Mouse (Mus musculus): ENCODE data around the gene Slc22a4. TPM values are rescaled to one million over a fixed set of nuclear protein-coding genes. Genes with fewer than 3 reads are reported as not detected.
"Not testable (repeated sequence)": the region's sequence is repeated elsewhere in the genome, so short reads cannot be mapped to it uniquely, and the experiment has no call there.

Gene Slc22a4
- polyA plus RNA-seq, 1 experiment = 6.8 TPM

- Histone ChIP-seq H3K4me1 (ENCODE audit: control insufficient read depth, insufficient read depth, low read length) (peaks cover 6% of the 10 kb centered on the region), H3K27ac (ENCODE audit: insufficient read depth, low read length) (peak overlapping the region; percentile 8; the same call in 1 of the 2 replicates), H3K4me3 (ENCODE audit: insufficient read depth, low read length) (no peak overlapping the region)
- TF ChIP-seq CTCF (IDR thresholded peaks at IDR 0.05; ENCODE audit: extremely low read depth, insufficient read depth, low read length) (no peak), POLR2A (IDR thresholded peaks at IDR 0.05; ENCODE audit: extremely low read depth, insufficient read depth, low read length) (no peak)
Observed at GRCm38 (mm10) chr11:54058643-54059042, 30.8 kb upstream of the Slc22a4 start.

- peak overlapping the region; percentile 3; the same call in 1 of the 2 replicates for H3K27ac ChIP-seq (ENCODE audit: insufficient read depth, low read length)
- H3K4me1 ChIP-seq (ENCODE audit: control insufficient read depth, insufficient read depth, low read length) = peaks cover 9% of the 10 kb centered on the region
- no peak overlapping the region for H3K4me3 ChIP-seq (ENCODE audit: insufficient read depth, low read length)
- TF ChIP-seq POLR2A (IDR thresholded peaks at IDR 0.05; ENCODE audit: extremely low read depth, insufficient read depth, low read length) (no peak), CTCF (IDR thresholded peaks at IDR 0.05; ENCODE audit: extremely low read depth, insufficient read depth, low read length) (no peak)
Observed at GRCm38 (mm10) chr11:54058056-54058617, 30.2 kb upstream of the Slc22a4 start.

GRCm38 (mm10) chr11:54057428-54057827 lies 29.5 kb upstream of the Slc22a4 start:
- H3K4me1 ChIP-seq (ENCODE audit: control insufficient read depth, insufficient read depth, low read length) = peaks cover 9% of the 10 kb centered on the region
- no peak overlapping the region for H3K27ac ChIP-seq (ENCODE audit: insufficient read depth, low read length)
- H3K4me3 ChIP-seq (ENCODE audit: insufficient read depth, low read length) = no peak overlapping the region
- TF ChIP-seq POLR2A (IDR thresholded peaks at IDR 0.05; ENCODE audit: extremely low read depth, insufficient read depth, low read length) (no peak), CTCF (IDR thresholded peaks at IDR 0.05; ENCODE audit: extremely low read depth, insufficient read depth, low read length) (no peak)

- Histone ChIP-seq H3K4me3 (ENCODE audit: insufficient read depth, low read length) (no peak overlapping the region), H3K27ac (ENCODE audit: insufficient read depth, low read length) (no peak overlapping the region), H3K4me1 (ENCODE audit: control insufficient read depth, insufficient read depth, low read length) (peaks cover 7% of the 10 kb centered on the region)
- TF ChIP-seq CTCF (IDR thresholded peaks at IDR 0.05; ENCODE audit: extremely low read depth, insufficient read depth, low read length) = 0 out of 2 replicates have a peak, but pooled peaks have one; percentile 17
- TF ChIP-seq POLR2A (IDR thresholded peaks at IDR 0.05; ENCODE audit: extremely low read depth, insufficient read depth, low read length) = no peak
Observed at GRCm38 (mm10) chr11:54056132-54056531, 28.2 kb upstream of the Slc22a4 start.

GRCm38 (mm10) chr11:54054257-54054656 lies 26.4 kb upstream of the Slc22a4 start:
- Histone ChIP-seq H3K4me3 (ENCODE audit: insufficient read depth, low read length) (no peak overlapping the region), H3K27ac (ENCODE audit: insufficient read depth, low read length) (no peak overlapping the region), H3K4me1 (ENCODE audit: control insufficient read depth, insufficient read depth, low read length) (peaks cover 9% of the 10 kb centered on the region)
- peak; percentile 62 for TF ChIP-seq CTCF (IDR thresholded peaks at IDR 0.05; ENCODE audit: extremely low read depth, insufficient read depth, low read length)
- TF ChIP-seq POLR2A (IDR thresholded peaks at IDR 0.05; ENCODE audit: extremely low read depth, insufficient read depth, low read length) = no peak

GRCm38 (mm10) chr11:54053090-54053489 lies 25.2 kb upstream of the Slc22a4 start:
- H3K27ac ChIP-seq (ENCODE audit: insufficient read depth, low read length) = no peak overlapping the region
- peaks cover 6% of the 10 kb centered on the region; the same call in 1 of the 2 replicates for H3K4me1 ChIP-seq (ENCODE audit: control insufficient read depth, insufficient read depth, low read length)
- TF ChIP-seq CTCF (IDR thresholded peaks at IDR 0.05; ENCODE audit: extremely low read depth, insufficient read depth, low read length) = no peak
- H3K4me3 ChIP-seq (ENCODE audit: insufficient read depth, low read length) = no peak overlapping the region

GRCm38 (mm10) chr11:54052128-54052527 lies 24.2 kb upstream of the Slc22a4 start:
- Histone ChIP-seq H3K4me3 (ENCODE audit: insufficient read depth, low read length) (no peak overlapping the region), H3K27ac (ENCODE audit: insufficient read depth, low read length) (no peak overlapping the region), H3K4me1 (ENCODE audit: control insufficient read depth, insufficient read depth, low read length) (peaks cover 5% of the 10 kb centered on the region; the same call in 1 of the 2 replicates)
- no peak for TF ChIP-seq CTCF (IDR thresholded peaks at IDR 0.05; ENCODE audit: extremely low read depth, insufficient read depth, low read length)
- TF ChIP-seq POLR2A (IDR thresholded peaks at IDR 0.05; ENCODE audit: extremely low read depth, insufficient read depth, low read length) = no peak

- no peak overlapping the region for H3K4me3 ChIP-seq (ENCODE audit: insufficient read depth, low read length)
- no peak overlapping the region for H3K27ac ChIP-seq (ENCODE audit: insufficient read depth, low read length)
- no peak for TF ChIP-seq POLR2A (IDR thresholded peaks at IDR 0.05; ENCODE audit: extremely low read depth, insufficient read depth, low read length)
- no peak for TF ChIP-seq CTCF (IDR thresholded peaks at IDR 0.05; ENCODE audit: extremely low read depth, insufficient read depth, low read length)
- H3K4me1 ChIP-seq (ENCODE audit: control insufficient read depth, insufficient read depth, low read length) = peaks cover 5% of the 10 kb centered on the region; the same call in 1 of the 2 replicates
Observed at GRCm38 (mm10) chr11:54051161-54051560, 23.3 kb upstream of the Slc22a4 start.

GRCm38 (mm10) chr11:54050205-54050604 lies 22.3 kb upstream of the Slc22a4 start:
- H3K4me1 ChIP-seq (ENCODE audit: control insufficient read depth, insufficient read depth, low read length) = peaks cover 5% of the 10 kb centered on the region; the same call in 1 of the 2 replicates
- no peak overlapping the region for H3K27ac ChIP-seq (ENCODE audit: insufficient read depth, low read length)
- TF ChIP-seq CTCF (IDR thresholded peaks at IDR 0.05; ENCODE audit: extremely low read depth, insufficient read depth, low read length) = no peak
- peak; percentile 39; the same call in 1 of the 2 replicates for TF ChIP-seq POLR2A (IDR thresholded peaks at IDR 0.05; ENCODE audit: extremely low read depth, insufficient read depth, low read length)
- no peak overlapping the region for H3K4me3 ChIP-seq (ENCODE audit: insufficient read depth, low read length)

- no peak overlapping the region for H3K27ac ChIP-seq (ENCODE audit: insufficient read depth, low read length)
- no peak for TF ChIP-seq CTCF (IDR thresholded peaks at IDR 0.05; ENCODE audit: extremely low read depth, insufficient read depth, low read length)
- no peak for TF ChIP-seq POLR2A (IDR thresholded peaks at IDR 0.05; ENCODE audit: extremely low read depth, insufficient read depth, low read length)
- H3K4me3 ChIP-seq (ENCODE audit: insufficient read depth, low read length) = no peak overlapping the region
- H3K4me1 ChIP-seq (ENCODE audit: control insufficient read depth, insufficient read depth, low read length) = no peaks in the 10 kb centered on the region
Observed at GRCm38 (mm10) chr11:54040676-54041075, 12.8 kb upstream of the Slc22a4 start.

- not testable (repeated sequence) for H3K4me3 ChIP-seq (ENCODE audit: insufficient read depth, low read length); H3K27ac ChIP-seq (ENCODE audit: insufficient read depth, low read length); H3K4me1 ChIP-seq (ENCODE audit: control insufficient read depth, insufficient read depth, low read length)
Observed at GRCm38 (mm10) chr11:54032872-54033271, 5.0 kb upstream of the Slc22a4 start.

Measured in cortical plate, adult 2 months (tissue).